Mouse (Mus musculus) stomach, postnatal 0 days (tissue): Measurements from ENCODE around the gene Zbtb21.
"Not testable (repeated sequence)": the region's sequence is repeated elsewhere in the genome, so short reads cannot be mapped to it uniquely, and the experiment has no call there.

Source experiments
- CTCF ChIP-seq: IDR thresholded peaks from 2 replicates; pipeline ENCODE4 v1.5.1; 2016; ENCODE audit warnings: antibody characterized with exemption, low read depth, mild to moderate bottlenecking, moderate library complexity
- EP300 ChIP-seq: optimal IDR thresholded peaks from 2 replicates; pipeline ENCODE3; 2016; ENCODE audit warnings: antibody characterized with exemption

DNA sequence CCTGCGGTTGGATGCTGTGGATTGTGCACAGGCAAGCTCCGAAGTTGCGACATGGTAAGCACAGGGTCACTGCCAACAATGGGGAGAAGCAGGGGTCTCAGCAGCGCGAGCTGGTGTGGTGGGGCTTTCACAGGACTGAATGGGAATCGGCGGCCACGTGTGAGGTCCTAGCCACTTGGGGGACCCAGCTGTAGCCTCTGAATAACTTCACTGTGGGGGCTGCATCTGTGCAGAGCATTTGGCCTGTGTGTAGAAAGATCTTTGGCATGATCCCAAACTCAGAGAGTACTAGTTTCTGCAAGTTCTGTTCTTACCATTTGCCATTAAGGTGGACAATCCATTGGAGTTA lies 34.9 kb upstream of the Zbtb21 start:
- not testable (repeated sequence) for TF ChIP-seq CTCF, EP300
